8 mouse cellular contexts compared by ENCODE assay signal in the genomic region with DNA sequence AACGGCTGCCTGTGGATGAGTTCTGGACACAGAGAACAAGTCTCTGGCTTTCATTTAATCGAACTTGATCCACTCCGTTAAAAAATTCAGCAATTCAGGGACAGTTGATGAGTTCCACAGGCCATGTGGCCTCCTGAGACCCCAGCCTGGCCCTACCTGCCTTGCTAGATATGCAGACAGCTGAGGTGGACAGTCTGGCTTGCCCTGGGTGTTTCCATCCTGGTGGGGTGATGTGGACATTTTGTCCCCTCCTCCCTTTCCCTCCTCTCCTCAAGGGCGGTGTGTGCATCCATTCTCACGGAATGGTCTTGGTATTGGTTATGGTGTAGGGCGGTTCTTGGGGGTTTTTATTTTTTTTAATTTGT.
DNase-seq lines count a peak whose midpoint lies in the region; ATAC-seq lines count a peak whose summit lies in the region.

No protein-coding gene starts in this region.

- peak overlapping the region; percentile 36 for H3K9ac ChIP-seq in lung, embryonic 15.5 days
- H3K9ac ChIP-seq in forebrain, embryonic 14.5 days (ENCODE audit: low read length): no peak overlapping the region; the same call in 1 of the 2 replicates
- no peak overlapping the region for H3K9ac ChIP-seq in neural tube, embryonic 14.5 days (replicated peaks; ENCODE audit: low read depth, low read length)

- H3K27me3 ChIP-seq in lung, embryonic 15.5 days: no peaks in the 10 kb centered on the region
- no peaks in the 10 kb centered on the region for H3K27me3 ChIP-seq in forebrain, embryonic 14.5 days (replicated peaks; ENCODE audit: control insufficient read depth, insufficient read depth, low read length)
- H3K27me3 ChIP-seq in limb, embryonic 10.5 days (ENCODE audit: low read depth, poor library complexity, severe bottlenecking): no peaks in the 10 kb centered on the region
- no peaks in the 10 kb centered on the region for H3K27me3 ChIP-seq in neural tube, embryonic 14.5 days (ENCODE audit: control insufficient read depth, insufficient read depth, low read length)

- peak overlapping the region; percentile 99 for H3K27ac ChIP-seq in lung, embryonic 15.5 days
- 0 out of 2 replicates have a peak overlapping the region, but pooled peaks have one; percentile 88 for H3K27ac ChIP-seq in forebrain, embryonic 14.5 days (ENCODE audit: low read depth, low read length)
- peak overlapping the region; percentile 89 for H3K27ac ChIP-seq in limb, embryonic 10.5 days
- peak overlapping the region; percentile 85; the same call in 1 of the 2 replicates for H3K27ac ChIP-seq in neural tube, embryonic 14.5 days (ENCODE audit: low read depth, low read length)

- WGBS in lung, embryonic 15.5 days: 52% methylated on average over 6 of the region's 6 CpGs
- WGBS in forebrain, embryonic 14.5 days: 81% methylated on average over 6 of the region's 6 CpGs
- WGBS in limb, embryonic 10.5 days: 75% methylated on average over 6 of the region's 6 CpGs
- 86% methylated on average over 6 of the region's 6 CpGs for WGBS in neural tube, embryonic 14.5 days

- DNase-seq in lung, postnatal 4 days: no peak
- DNase-seq in forebrain, embryonic 14.5 days (ENCODE audit: low spot score): no peak
- no peak for DNase-seq in limb, embryonic 10.5 days (ENCODE audit: low spot score)
- DNase-seq in spleen, postnatal 10 days (ENCODE audit: low spot score in 2 of 2): no peak
- no peak for DNase-seq in frontal cortex, postnatal 36 days (ENCODE audit: low spot score in 2 of 2)
- DNase-seq in urinary bladder, postnatal 25 days (ENCODE audit: low spot score): no peak

- H3K4me1 ChIP-seq in lung, embryonic 15.5 days: peaks cover 40% of the 10 kb centered on the region
- H3K4me1 ChIP-seq in forebrain, embryonic 14.5 days (ENCODE audit: control insufficient read depth, insufficient read depth, low read length): peaks cover 14% of the 10 kb centered on the region
- H3K4me1 ChIP-seq in limb, embryonic 10.5 days: peaks cover 27% of the 10 kb centered on the region
- peaks cover 7% of the 10 kb centered on the region for H3K4me1 ChIP-seq in neural tube, embryonic 14.5 days (ENCODE audit: control insufficient read depth, insufficient read depth, low read length)

- ATAC-seq in lung, embryonic 15.5 days (ENCODE audit: borderline replicate concordance, extremely low read depth, low FRiP score, low TSS enrichment): peak; percentile 4; the same call in 1 of the 2 replicates
- no peak for ATAC-seq in forebrain, embryonic 14.5 days
- 0 out of 2 replicates have a peak, but pooled peaks have one; percentile 16 for ATAC-seq in neural tube, embryonic 14.5 days (ENCODE audit: low read depth)

- H3K4me3 ChIP-seq in lung, embryonic 15.5 days: peak overlapping the region; percentile 16
- H3K4me3 ChIP-seq in forebrain, embryonic 14.5 days (ENCODE audit: low read depth, low read length): no peak overlapping the region
- H3K4me3 ChIP-seq in limb, embryonic 10.5 days: peak overlapping the region; percentile 22; the same call in 1 of the 2 replicates
- H3K4me3 ChIP-seq in neural tube, embryonic 14.5 days (ENCODE audit: low read depth, low read length): no peak overlapping the region

- no peaks in the 10 kb centered on the region for H3K36me3 ChIP-seq in lung, embryonic 15.5 days
- no peaks in the 10 kb centered on the region for H3K36me3 ChIP-seq in forebrain, embryonic 14.5 days (ENCODE audit: control insufficient read depth, insufficient read depth, low read length)
- no peaks in the 10 kb centered on the region for H3K36me3 ChIP-seq in limb, embryonic 10.5 days
- no peaks in the 10 kb centered on the region for H3K36me3 ChIP-seq in neural tube, embryonic 14.5 days (ENCODE audit: control insufficient read depth, insufficient read depth, low read length)

- H3K4me2 ChIP-seq in lung, embryonic 15.5 days: peak overlapping the region; percentile 52
- H3K4me2 ChIP-seq in forebrain, embryonic 14.5 days (ENCODE audit: low read length): no peak overlapping the region
- 0 out of 2 replicates have a peak overlapping the region, but pooled peaks have one; percentile 24 for H3K4me2 ChIP-seq in neural tube, embryonic 14.5 days (ENCODE audit: low read depth, low read length)

- H3K9me3 ChIP-seq in lung, embryonic 15.5 days: no peaks in the 10 kb centered on the region
- no peaks in the 10 kb centered on the region for H3K9me3 ChIP-seq in forebrain, embryonic 14.5 days (replicated peaks; ENCODE audit: control insufficient read depth, low read length)
- H3K9me3 ChIP-seq in limb, embryonic 10.5 days (replicated peaks): no peaks in the 10 kb centered on the region
- H3K9me3 ChIP-seq in neural tube, embryonic 14.5 days (ENCODE audit: control insufficient read depth, low read length): no peaks in the 10 kb centered on the region

Comparison
In these comparisons a context has a peak if more than half of its experiments do, and no peak if none do; other contexts are left out.
1. H3K4me3 ChIP-seq: peak in lung, embryonic 15.5 days (single experiment) and limb, embryonic 10.5 days (single experiment); none in forebrain, embryonic 14.5 days (single experiment) and neural tube, embryonic 14.5 days (single experiment).
2. Peak in every context shown above with its lines, with median percentiles within 50 percentile points of each other: H3K27ac ChIP-seq.